Mouse (Mus musculus) forelimb bud, embryonic 11.5 days (tissue): Measurements from ENCODE around the gene Olfr92.

Experiments used
- DNase-seq: peaks from one replicate; pipeline ENCODE4 v3.0.0-alpha.2; 2012; ENCODE audit warnings: low read depth, low spot score

Olfr92 gene

GRCm38 (mm10) chr17:37062101-37062641 is 57.7 kb downstream of the Olfr92 start:
- no peak for DNase-seq

- DNase-seq, result no peak
Measured at GRCm38 (mm10) chr17:37061435-37061834, 58.5 kb downstream of the Olfr92 start.
